Mouse (Mus musculus) liver, adult (tissue): ENCODE measurements around the gene Wdr20rt.

ENCODE experiments used
- GATA4 ChIP-seq: IDR thresholded peaks from 2 replicates; pipeline ENCODE4 v1.6.1; 2014; ENCODE audit warnings: mild to moderate bottlenecking, low read length; ENCODE audit not compliant: insufficient replicate concordance

Wdr20rt gene

DNA sequence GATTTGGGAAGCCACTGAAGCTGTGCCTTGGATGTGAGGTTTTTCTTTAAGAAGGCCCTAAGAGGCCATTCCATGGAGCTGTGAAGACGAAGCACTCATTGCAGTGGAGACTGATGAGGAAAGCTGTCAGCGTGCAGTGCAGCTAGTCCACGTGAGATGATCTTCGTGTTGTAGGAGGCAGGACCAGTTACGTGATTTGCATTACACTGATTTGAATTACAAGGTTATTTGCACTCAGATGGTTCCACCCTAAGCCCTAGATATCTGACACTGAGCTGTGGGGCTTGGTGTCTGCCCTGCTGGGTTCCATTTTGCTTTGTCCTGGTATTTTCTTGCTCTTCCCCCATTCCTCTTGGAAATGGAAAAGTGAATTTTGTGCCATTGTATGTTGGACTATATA is 44.1 kb downstream of the Wdr20rt start:
- TF ChIP-seq GATA4 = no peak

DNA sequence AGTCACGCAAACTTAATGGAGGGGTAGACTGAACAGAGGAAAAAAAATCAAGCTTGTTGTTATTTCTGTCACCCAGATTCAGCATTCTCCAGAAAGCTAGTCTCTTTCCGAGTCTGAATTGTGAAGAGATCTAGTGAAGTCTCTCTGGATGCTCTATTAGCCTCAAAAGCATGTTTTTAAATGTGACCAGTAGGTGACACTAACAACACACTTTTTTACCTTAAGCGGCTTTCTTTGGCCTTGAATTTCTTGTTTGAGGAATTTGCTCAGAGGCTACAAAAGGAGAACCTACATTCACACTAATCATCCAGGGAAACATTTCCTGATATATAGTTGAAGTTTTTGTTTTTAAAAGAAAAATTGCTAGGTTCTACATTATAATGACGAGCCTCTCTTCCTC is 48.5 kb downstream of the Wdr20rt start:
- TF ChIP-seq GATA4 = no peak
